Mouse (Mus musculus) retina, embryonic 14.5 days (tissue): ENCODE measurements around the gene Atp6v0e2.
A peak's percentile ranks its signal among the peaks of the same experiment; 100 is the strongest.

Source experiments
- DNase-seq: peaks from one replicate; pipeline ENCODE4 v3.0.0-alpha.2; 2015; ENCODE audit warnings: low spot score

Atp6v0e2 gene

GRCm38 (mm10) chr6:48573280-48573679 lies 35.9 kb downstream of the Atp6v0e2 start:
- no peak for DNase-seq

GRCm38 (mm10) chr6:48573981-48574380 lies 36.6 kb downstream of the Atp6v0e2 start:
- no peak for DNase-seq

GRCm38 (mm10) chr6:48578736-48579135 lies 41.3 kb downstream of the Atp6v0e2 start:
- no peak for DNase-seq

DNA sequence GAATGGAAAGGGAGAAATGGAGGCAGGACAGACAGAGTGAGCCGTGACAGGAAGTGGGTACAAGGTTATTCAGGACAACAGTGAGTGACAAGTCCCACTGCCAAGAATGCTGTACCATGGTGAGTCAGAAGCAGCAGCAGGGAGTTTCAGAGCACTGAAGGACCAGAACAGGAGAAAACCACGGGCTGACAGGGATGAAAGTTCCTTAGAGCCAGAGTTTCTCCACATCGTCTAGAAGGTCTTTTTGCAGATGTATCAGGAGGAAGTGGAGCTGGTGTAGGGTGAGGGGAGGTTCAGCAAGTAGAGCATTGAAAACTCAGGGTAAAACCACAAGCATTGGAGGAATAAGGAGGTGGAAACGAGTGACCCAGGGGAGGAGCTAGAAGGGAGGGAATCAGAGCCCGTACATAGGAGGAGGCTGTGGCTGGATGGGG lies 41.8 kb downstream of the Atp6v0e2 start:
- DNase-seq, result no peak

DNA sequence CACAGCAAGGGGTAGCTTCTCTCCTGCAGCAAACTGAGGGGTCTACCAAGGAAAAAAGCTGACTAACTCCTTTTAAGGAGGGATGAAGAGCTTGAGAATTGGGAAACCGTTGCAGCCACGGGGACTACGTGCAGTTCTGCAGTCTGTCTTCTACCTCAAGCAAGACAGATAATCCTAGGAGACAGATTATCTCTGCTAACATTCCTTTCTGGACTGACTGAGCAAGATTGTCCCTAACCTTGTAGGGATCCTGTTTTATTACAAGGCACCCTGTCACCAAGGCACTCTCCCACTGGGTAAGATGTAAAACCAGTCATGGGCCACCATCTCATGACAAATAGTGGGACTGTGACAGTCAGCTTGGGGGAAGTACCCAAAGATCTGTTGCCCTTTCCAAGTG lies 43.8 kb downstream of the Atp6v0e2 start:
- DNase-seq, result no peak

GRCm38 (mm10) chr6:48582037-48582436 lies 44.6 kb downstream of the Atp6v0e2 start:
- DNase-seq, result peak; percentile 88

DNA sequence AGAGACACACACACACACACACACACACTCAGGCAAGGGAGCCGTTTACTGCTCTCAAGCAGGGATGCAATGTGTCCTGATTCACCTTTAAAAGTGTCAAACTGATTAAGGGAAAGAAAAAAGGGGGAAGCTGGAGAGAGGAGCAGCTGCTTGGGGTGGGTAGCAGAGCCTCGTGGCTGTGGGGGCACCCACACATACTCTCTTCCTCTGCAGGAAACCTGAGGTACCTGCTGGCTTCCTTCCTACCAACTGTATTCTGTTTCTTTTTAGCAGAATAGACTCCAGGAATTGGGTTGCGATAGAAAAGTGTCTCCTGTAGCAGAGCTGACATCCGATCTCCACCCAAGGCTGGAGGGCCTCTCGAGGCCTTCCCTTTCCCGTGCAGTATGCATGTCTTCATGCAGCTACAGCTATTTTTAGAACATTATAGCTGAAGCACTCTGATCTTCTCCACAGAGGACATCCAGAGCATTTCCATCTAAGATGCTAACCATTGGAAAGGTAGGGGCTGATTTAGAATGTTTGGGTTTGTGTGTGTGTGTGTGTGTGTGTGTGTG lies 51.9 kb downstream of the Atp6v0e2 start, which contains the start of gene Gm45021:
Gene Gm45021 (plus strand): TSS at position 417 of the 557 bp plus-strand sequence.
- no peak for DNase-seq
